Mouse (Mus musculus) brain, embryonic 14.5 days (tissue): Measurements from ENCODE around the gene Dnah2.

Experiments
- CTCF ChIP-seq: fragments of 200-500 bp; IDR thresholded peaks from 2 replicates; pipeline ENCODE4 v1.5.1; 2012; ENCODE audit warnings: inconsistent platforms, mild to moderate bottlenecking, moderate library complexity, borderline replicate concordance; ENCODE audit not compliant: insufficient read depth, insufficient read length; ENCODE audit errors: extremely low read depth
- POLR2A ChIP-seq: fragments of 200-500 bp; IDR thresholded peaks from 2 replicates; pipeline ENCODE4 v1.6.1; 2012; ENCODE audit warnings: mild to moderate bottlenecking, inconsistent platforms, borderline replicate concordance; ENCODE audit not compliant: poor library complexity, insufficient read depth, insufficient read length, severe bottlenecking; ENCODE audit errors: extremely low read depth

GRCm38 (mm10) chr11:69409378-69410044, 139.4 kb downstream of the Dnah2 start:
- TF ChIP-seq CTCF, result no peak
- TF ChIP-seq POLR2A, result no peak
